Mouse (Mus musculus) liver, embryonic 14 days (tissue): ENCODE data around the gene Csnk2a1. TPM values are rescaled to one million over a fixed set of nuclear protein-coding genes. Genes with fewer than 3 reads are reported as not detected.

Source experiments
- polyA plus RNA-seq: library from polyadenylated mRNA; depleted of rRNA; stranded (reverse); fragments of >200 nt; gene quantifications from 2 replicates; pipeline ENCODE4 v1.2.3, GENCODE M21; 2012; rRNA removed

Gene Csnk2a1
- 22.7 and 27.5 TPM in 2 replicates for polyA plus RNA-seq

GRCm38 (mm10) chr2:152226248-152227050 is at the start of gene Csnk2a1:
Gene Csnk2a1, plus strand, starts transcription at chr2:152226839.

DNA sequence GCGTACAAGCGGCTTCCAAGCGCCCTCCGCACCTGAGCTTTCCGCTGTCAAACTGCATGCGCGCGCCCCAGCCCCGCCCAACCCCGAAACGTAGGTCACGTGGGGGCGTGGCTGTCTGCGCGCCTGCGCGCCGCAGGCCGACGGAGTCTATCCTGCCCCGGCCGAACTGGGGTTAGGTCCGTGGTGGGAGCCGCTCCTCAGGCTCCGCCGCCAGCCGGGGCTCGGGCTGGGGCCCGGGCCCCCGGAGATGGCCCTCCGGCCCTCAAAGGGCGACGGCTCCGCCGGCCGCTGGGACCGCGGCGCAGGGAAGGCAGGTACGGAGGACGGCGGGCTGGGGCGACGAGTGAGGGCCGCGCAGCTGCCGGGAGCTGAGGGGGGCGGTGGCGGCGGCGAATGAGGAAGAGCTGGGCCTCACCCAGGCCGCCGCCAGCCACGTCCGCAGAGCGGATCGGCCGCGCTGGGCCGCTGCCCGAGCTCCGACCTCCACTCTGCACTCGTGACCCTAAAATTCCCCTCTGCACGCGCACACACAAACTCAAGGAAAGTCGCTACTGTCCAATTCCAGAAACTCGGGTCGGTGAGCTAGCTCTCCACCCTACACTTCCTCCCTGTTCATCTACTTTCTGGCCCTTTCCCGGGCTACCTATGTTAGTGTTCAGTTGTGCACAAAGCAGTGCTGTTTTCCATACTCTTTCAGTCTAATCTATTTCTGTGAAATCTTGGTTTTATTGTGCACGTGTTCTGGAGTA is 67.3 kb downstream of the Csnk2a1 start, which contains the start of gene Tbc1d20:
Gene Tbc1d20, plus strand, starts transcription at position 102 of the 749 bp plus-strand sequence.

Other genes starting within 250 kb of the Csnk2a1 start
- gene Fam110a, start 246.6 kb upstream of the Csnk2a1 start, polyA plus RNA-seq = 4.3 and 5.8 TPM in 2 replicates
- gene Slc52a3, start 230.3 kb upstream of the Csnk2a1 start, polyA plus RNA-seq = 0.92 and 1.00 TPM in 2 replicates
- 0.01 TPM in 1 of 2 replicates, not detected in the other for gene Scrt2, start 145.3 kb upstream of the Csnk2a1 start, polyA plus RNA-seq
- 9.6 and 14.0 TPM in 2 replicates for gene Srxn1, start 121.3 kb upstream of the Csnk2a1 start, polyA plus RNA-seq
- gene Tcf15, start 83.3 kb upstream of the Csnk2a1 start, polyA plus RNA-seq = 0.10 and 0.24 TPM in 2 replicates
- gene Tbc1d20, start 67.0 kb downstream of the Csnk2a1 start, polyA plus RNA-seq = 9.2 and 9.9 TPM in 2 replicates
- gene Rbck1, start 105.8 kb downstream of the Csnk2a1 start, polyA plus RNA-seq = 42.7 and 45.8 TPM in 2 replicates
- 0.77 and 1.8 TPM in 2 replicates for gene Trib3, start 117.2 kb downstream of the Csnk2a1 start, polyA plus RNA-seq
- gene Nrsn2, start 149.8 kb downstream of the Csnk2a1 start, polyA plus RNA-seq = not detected in 2 replicates
- gene Sox12, start 171.2 kb downstream of the Csnk2a1 start, polyA plus RNA-seq = 4.1 and 4.3 TPM in 2 replicates
- 8.2 and 10.2 TPM in 2 replicates for gene Zcchc3, start 188.2 kb downstream of the Csnk2a1 start, polyA plus RNA-seq
- gene 6820408C15Rik, start 188.7 kb downstream of the Csnk2a1 start, polyA plus RNA-seq = 0.20 and 0.24 TPM in 2 replicates
- not detected in 2 replicates for gene Defb23, start 237.8 kb downstream of the Csnk2a1 start, polyA plus RNA-seq